ENCODE assay signal across 9 mouse cellular contexts in genomic region chr2:166377329-166377728, GRCm38 (mm10).
A peak's percentile ranks its signal among the peaks of the same experiment; 100 is the strongest.
DNase-seq lines count a peak whose midpoint lies in the region; ATAC-seq and TF ChIP-seq lines count a peak whose summit lies in the region.
"Had no signal": no experiment of that assay in that cellular context is flagged by ENCODE, and none has a peak within 500 bp of the region (broad histone marks: within the 10 kb centered on the region; RNA-seq: fewer than 3 reads in every experiment).

No protein-coding gene starts in this region.

- no peaks in the 10 kb centered on the region for H3K36me3 ChIP-seq in intestine, embryonic 14.5 days (ENCODE audit: control insufficient read depth, insufficient read depth, low read length)
- no peaks in the 10 kb centered on the region for H3K36me3 ChIP-seq in intestine, embryonic 16.5 days (ENCODE audit: control insufficient read depth, insufficient read depth, low read length)
- no peaks in the 10 kb centered on the region for H3K36me3 ChIP-seq in hindbrain, embryonic 12.5 days
- H3K36me3 ChIP-seq in myocyte (ENCODE audit: control insufficient read depth, insufficient read depth), result no peaks in the 10 kb centered on the region

- no peaks in the 10 kb centered on the region for H3K79me2 ChIP-seq in myocyte (ENCODE audit: control insufficient read depth, insufficient read depth)

- no peak; the same call in 1 of the 2 replicates for ATAC-seq in intestine, embryonic 14.5 days (replicated peaks; ENCODE audit: low FRiP score, low TSS enrichment, low read depth)
- no peak for ATAC-seq in intestine, embryonic 16.5 days
- ATAC-seq in hindbrain, embryonic 12.5 days (ENCODE audit: low FRiP score), result peak; percentile 85

- WGBS in intestine, embryonic 14.5 days, result 27% methylated on average over 3 of the region's 3 CpGs
- 21% methylated on average over 3 of the region's 3 CpGs for WGBS in intestine, embryonic 16.5 days
- 8% methylated on average over 3 of the region's 3 CpGs for WGBS in hindbrain, embryonic 12.5 days

- no peaks in the 10 kb centered on the region for H3K9me3 ChIP-seq in intestine, embryonic 14.5 days (ENCODE audit: control insufficient read depth, low read length)
- H3K9me3 ChIP-seq in intestine, embryonic 16.5 days (ENCODE audit: control insufficient read depth, low read length), result no peaks in the 10 kb centered on the region
- H3K9me3 ChIP-seq in hindbrain, embryonic 12.5 days (replicated peaks), result no peaks in the 10 kb centered on the region

- no peak overlapping the region for H3K4me2 ChIP-seq in intestine, embryonic 14.5 days (ENCODE audit: low read length)
- no peak overlapping the region for H3K4me2 ChIP-seq in intestine, embryonic 16.5 days (ENCODE audit: low read depth, low read length)
- no peak overlapping the region for H3K4me2 ChIP-seq in hindbrain, embryonic 12.5 days (replicated peaks)
- no peak overlapping the region for H3K4me2 ChIP-seq in myocyte (ENCODE audit: low read depth)

- DNase-seq in intestine, embryonic 14.5 days (ENCODE audit: low spot score), result no peak
- DNase-seq in embryo, embryonic 11 days, result peak; percentile 63
- no peak for DNase-seq in left cerebral cortex, postnatal 36 days (ENCODE audit: low spot score in 2 of 2)
- DNase-seq in heart, adult 9 months (ENCODE audit: low spot score in 2 of 2), result no peak
- DNase-seq in T-cell, adult 2 months (ENCODE audit: low spot score), result no peak
- DNase-seq: cerebellum, adult 11 months had no signal

- H3K4me3 ChIP-seq in intestine, embryonic 14.5 days (ENCODE audit: low read depth, low read length), result no peak overlapping the region
- H3K4me3 ChIP-seq in intestine, embryonic 16.5 days (ENCODE audit: low read length), result no peak overlapping the region
- no peak overlapping the region for H3K4me3 ChIP-seq in hindbrain, embryonic 12.5 days
- H3K4me3 ChIP-seq in myocyte, result no peak overlapping the region

- no peak overlapping the region for H3K9ac ChIP-seq in intestine, embryonic 14.5 days (ENCODE audit: low read length)
- no peak overlapping the region for H3K9ac ChIP-seq in intestine, embryonic 16.5 days (ENCODE audit: low read depth, low read length)
- H3K9ac ChIP-seq in hindbrain, embryonic 12.5 days, result no peak overlapping the region

- H3K27ac ChIP-seq in intestine, embryonic 14.5 days (ENCODE audit: low read depth), result peak overlapping the region; percentile 9; the same call in 1 of the 2 replicates
- H3K27ac ChIP-seq in intestine, embryonic 16.5 days (ENCODE audit: low read length), result no peak overlapping the region
- H3K27ac ChIP-seq in hindbrain, embryonic 12.5 days, result peak overlapping the region; percentile 30; the same call in 1 of the 2 replicates

- TF ChIP-seq POLR2A in myocyte (IDR thresholded peaks at IDR 0.05; ENCODE audit: insufficient read length, low read depth), result no peak

- H3ac ChIP-seq in myocyte (ENCODE audit: control insufficient read depth, insufficient read length), result no peak overlapping the region

- H3K27me3 ChIP-seq in intestine, embryonic 14.5 days (replicated peaks; ENCODE audit: control insufficient read depth, insufficient read depth, low read length), result no peaks in the 10 kb centered on the region
- H3K27me3 ChIP-seq in intestine, embryonic 16.5 days (replicated peaks; ENCODE audit: control insufficient read depth, insufficient read depth, low read length), result no peaks in the 10 kb centered on the region
- peaks cover 15% of the 10 kb centered on the region; the same call in 1 of the 2 replicates for H3K27me3 ChIP-seq in hindbrain, embryonic 12.5 days
- no peaks in the 10 kb centered on the region for H3K27me3 ChIP-seq in myocyte (ENCODE audit: control insufficient read depth, insufficient read depth, insufficient read length)

- intact Hi-C loops in left cerebral cortex, postnatal 36 days (cut with DNase I), result no loop called here

- peaks cover 11% of the 10 kb centered on the region; the same call in 1 of the 2 replicates for H3K4me1 ChIP-seq in intestine, embryonic 14.5 days (replicated peaks; ENCODE audit: control insufficient read depth, insufficient read depth, low read length)
- peaks cover 15% of the 10 kb centered on the region; the same call in 1 of the 2 replicates for H3K4me1 ChIP-seq in intestine, embryonic 16.5 days (ENCODE audit: control insufficient read depth, insufficient read depth, low read length)
- peaks cover 22% of the 10 kb centered on the region for H3K4me1 ChIP-seq in hindbrain, embryonic 12.5 days

TF ChIP-seq in myocyte, 11 proteins besides CTCF, POLR2A, EP300 and RAD21:
- TF ChIP-seq USF1 (IDR thresholded peaks at IDR 0.05; ENCODE audit: low read depth), result no peak
- no peak for TF ChIP-seq MAX (IDR thresholded peaks at IDR 0.05; ENCODE audit: low read depth)
- no peak for TF ChIP-seq E2F4 (IDR thresholded peaks at IDR 0.05; ENCODE audit: insufficient read depth)
- no peak for TF ChIP-seq REST (IDR thresholded peaks at IDR 0.05; ENCODE audit: insufficient read depth, insufficient read length)
- TF ChIP-seq TCF3 (IDR thresholded peaks at IDR 0.05; ENCODE audit: insufficient read length, low read depth), result no peak
- TF ChIP-seq MYOD1 (IDR thresholded peaks at IDR 0.05; ENCODE audit: control insufficient read depth in 1 of 3, insufficient read length in 2 of 3, low read depth in 2 of 3), result peak in 2 of 3 experiments; percentile 41 to 59
- no peak for TF ChIP-seq CEBPB (IDR thresholded peaks at IDR 0.05; ENCODE audit: insufficient read depth, poor library complexity, severe bottlenecking)
- no peak for TF ChIP-seq TCF12 (IDR thresholded peaks at IDR 0.05; ENCODE audit: insufficient read depth, poor library complexity, severe bottlenecking)
- no peak for TF ChIP-seq SRF (IDR thresholded peaks at IDR 0.05; ENCODE audit: control insufficient read depth, insufficient read length, low read depth)
- no peak for TF ChIP-seq POLR2AphosphoS2 (IDR thresholded peaks at IDR 0.05; ENCODE audit: insufficient read length, low read depth)
- peak in 2 of 3 experiments; percentile 36 to 62 for TF ChIP-seq MYOG (IDR thresholded peaks at IDR 0.05; ENCODE audit: control insufficient read depth in 1 of 3, insufficient read depth in 1 of 3, insufficient read length in 2 of 3, low read depth in 2 of 3)
